23 mouse cellular contexts compared by ENCODE assay signal in genomic region chr17:70588691-70589090, GRCm38 (mm10).
A peak's percentile ranks its signal among the peaks of the same experiment; 100 is the strongest.
DNase-seq lines count a peak whose midpoint lies in the region; ATAC-seq and TF ChIP-seq lines count a peak whose summit lies in the region.
"Had no signal": no experiment of that assay in that cellular context is flagged by ENCODE, and none has a peak within 500 bp of the region (broad histone marks: within the 10 kb centered on the region; RNA-seq: fewer than 3 reads in every experiment).

No protein-coding gene starts in this region.

- whole genome bisulfite sequencing in forebrain, postnatal 0 days = 46% methylated on average over 6 of the region's 6 CpGs
- 80% methylated on average over 6 of the region's 6 CpGs for WGBS in forebrain, embryonic 13.5 days
- 66% methylated on average over 6 of the region's 6 CpGs for WGBS in midbrain, embryonic 12.5 days
- WGBS in olfactory bulb, adult 2 months = 48% methylated on average over 6 of the region's 6 CpGs

- TF ChIP-seq POLR2A in olfactory bulb, adult 2 months (IDR thresholded peaks at IDR 0.05; ENCODE audit: insufficient read depth, low read depth, low read length) = no peak

- peak; percentile 59; the same call in 1 of the 2 replicates for ATAC-seq in forebrain, postnatal 0 days
- no peak for ATAC-seq in forebrain, embryonic 13.5 days
- no peak; the same call in none of the 2 replicates for ATAC-seq in midbrain, embryonic 12.5 days (ENCODE audit: low FRiP score, low read depth)
- ATAC-seq: liver, embryonic 12.5 days had no signal

- no peaks in the 10 kb centered on the region for H3K36me3 ChIP-seq in forebrain, postnatal 0 days (ENCODE audit: insufficient read depth)
- no peaks in the 10 kb centered on the region for H3K36me3 ChIP-seq in forebrain, embryonic 13.5 days (ENCODE audit: poor library complexity, severe bottlenecking)
- H3K36me3 ChIP-seq in midbrain, embryonic 12.5 days = no peaks in the 10 kb centered on the region
- H3K36me3 ChIP-seq: forebrain, embryonic 12.5 days; hindbrain, embryonic 12.5 days; limb, embryonic 13.5 days; liver, embryonic 12.5 days had no signal

- H3K4me2 ChIP-seq in forebrain, postnatal 0 days (ENCODE audit: low read depth) = no peak overlapping the region
- no peak overlapping the region for H3K4me2 ChIP-seq in forebrain, embryonic 13.5 days
- peak overlapping the region; percentile 9; the same call in 1 of the 2 replicates for H3K4me2 ChIP-seq in midbrain, embryonic 12.5 days (replicated peaks)
- H3K4me2 ChIP-seq: forebrain, embryonic 12.5 days; heart, embryonic 11.5 days; hindbrain, embryonic 12.5 days; limb, embryonic 13.5 days; liver, embryonic 12.5 days; neural tube, embryonic 15.5 days had no signal

- no peak overlapping the region for H3K4me3 ChIP-seq in forebrain, postnatal 0 days (ENCODE audit: low read depth, low read length)
- H3K4me3 ChIP-seq in forebrain, embryonic 13.5 days = no peak overlapping the region
- no peak overlapping the region for H3K4me3 ChIP-seq in left cerebral cortex, adult 2 months
- H3K4me3 ChIP-seq in midbrain, embryonic 12.5 days = no peak overlapping the region
- H3K4me3 ChIP-seq in olfactory bulb, adult 2 months (ENCODE audit: insufficient read depth, low read depth, low read length) = no peak overlapping the region
- H3K4me3 ChIP-seq: forebrain, embryonic 12.5 days; hindbrain, embryonic 12.5 days; limb, embryonic 13.5 days; liver, embryonic 12.5 days; neural tube, embryonic 15.5 days had no signal

- peak; percentile 32 for DNase-seq in forebrain, postnatal 0 days
- no peak for DNase-seq in left cerebral cortex, adult 2 months (ENCODE audit: extremely low spot score in 1 of 2, low spot score in 2 of 2)
- DNase-seq in left cerebral cortex, postnatal 14 days (ENCODE audit: low spot score in 2 of 2) = no peak
- no peak for DNase-seq in yolk sac, embryonic 10.5 days (ENCODE audit: low spot score)
- no peak for DNase-seq in thymus, postnatal 10 days (ENCODE audit: low spot score in 2 of 2)
- DNase-seq: B cell, adult 2 months; cerebellum, adult 2 months; heart, postnatal 10 days; kidney, adult 2 months; layer of hippocampus, postnatal 36 days; lung, adult 18-20 months; lung, postnatal 10 days; right cerebral cortex, postnatal 14 days had no signal

- no peaks in the 10 kb centered on the region for H3K9me3 ChIP-seq in forebrain, postnatal 0 days (ENCODE audit: low read length)
- no peaks in the 10 kb centered on the region for H3K9me3 ChIP-seq in forebrain, embryonic 13.5 days (replicated peaks)
- H3K9me3 ChIP-seq in midbrain, embryonic 12.5 days = no peaks in the 10 kb centered on the region
- H3K9me3 ChIP-seq: forebrain, embryonic 12.5 days; hindbrain, embryonic 12.5 days; limb, embryonic 13.5 days; liver, embryonic 12.5 days; neural tube, embryonic 15.5 days had no signal

- H3K27ac ChIP-seq in forebrain, postnatal 0 days (ENCODE audit: low read depth, low read length) = 0 out of 2 replicates have a peak overlapping the region, but pooled peaks have one; percentile 29
- no peak overlapping the region for H3K27ac ChIP-seq in forebrain, embryonic 13.5 days
- H3K27ac ChIP-seq in left cerebral cortex, adult 2 months = peak overlapping the region; percentile 66
- peak overlapping the region; percentile 66 for H3K27ac ChIP-seq in midbrain, embryonic 12.5 days (replicated peaks)
- H3K27ac ChIP-seq in olfactory bulb, adult 2 months (ENCODE audit: insufficient read depth, low read depth, low read length) = 0 out of 2 replicates have a peak overlapping the region, but pooled peaks have one; percentile 38
- H3K27ac ChIP-seq: forebrain, embryonic 12.5 days; hindbrain, embryonic 12.5 days; kidney, postnatal 0 days; limb, embryonic 13.5 days; liver, embryonic 12.5 days; neural tube, embryonic 15.5 days had no signal

- TF ChIP-seq CTCF in forebrain, postnatal 0 days (IDR thresholded peaks at IDR 0.05; ENCODE audit: low read depth) = no peak
- TF ChIP-seq CTCF in left cerebral cortex, adult 2 months (IDR thresholded peaks at IDR 0.05) = no peak
- TF ChIP-seq CTCF in olfactory bulb, adult 2 months (IDR thresholded peaks at IDR 0.05; ENCODE audit: insufficient read depth, low read depth, low read length) = no peak

- H3K4me1 ChIP-seq in forebrain, postnatal 0 days (ENCODE audit: insufficient read depth) = 0 out of 2 replicates have a peak, but pooled peaks cover 10% of the 10 kb centered on the region
- no peaks in the 10 kb centered on the region for H3K4me1 ChIP-seq in forebrain, embryonic 13.5 days
- peaks cover 7% of the 10 kb centered on the region; the same call in 1 of the 2 replicates for H3K4me1 ChIP-seq in midbrain, embryonic 12.5 days
- peaks cover 23% of the 10 kb centered on the region for H3K4me1 ChIP-seq in olfactory bulb, adult 2 months (ENCODE audit: control insufficient read depth, insufficient read depth, low read length)
- H3K4me1 ChIP-seq: limb, embryonic 13.5 days; liver, embryonic 12.5 days; neural tube, embryonic 15.5 days had no signal

- H3K27me3 ChIP-seq in forebrain, postnatal 0 days (ENCODE audit: insufficient read depth, low read length) = no peaks in the 10 kb centered on the region
- H3K27me3 ChIP-seq in forebrain, embryonic 13.5 days = no peaks in the 10 kb centered on the region
- no peaks in the 10 kb centered on the region for H3K27me3 ChIP-seq in midbrain, embryonic 12.5 days
- H3K27me3 ChIP-seq: forebrain, embryonic 12.5 days; hindbrain, embryonic 12.5 days; limb, embryonic 13.5 days; liver, embryonic 12.5 days; neural tube, embryonic 15.5 days had no signal

- intact Hi-C loops in left cerebral cortex, adult 2 months (cut with DNase I) = no loop called here
- intact Hi-C loops in left cerebral cortex, postnatal 14 days (cut with DNase I) = no loop called here

- H3K9ac ChIP-seq in forebrain, postnatal 0 days = no peak overlapping the region
- no peak overlapping the region for H3K9ac ChIP-seq in forebrain, embryonic 13.5 days
- no peak overlapping the region for H3K9ac ChIP-seq in midbrain, embryonic 12.5 days (replicated peaks)
- H3K9ac ChIP-seq: forebrain, embryonic 12.5 days; hindbrain, embryonic 12.5 days; limb, embryonic 13.5 days; liver, embryonic 12.5 days; neural tube, embryonic 15.5 days had no signal
